Mouse (Mus musculus): Measurements from ENCODE around the gene Bmpr1b. TPM values are rescaled to one million over a fixed set of nuclear protein-coding genes. Genes with fewer than 3 reads are reported as not detected.

Gene Bmpr1b
- polyA plus RNA-seq, 1 experiment from 2014 or later: 2.1 TPM

- Histone ChIP-seq H3K36me3 (ENCODE audit: control insufficient read depth, insufficient read depth, low read length) (no peaks in the 10 kb centered on the region), H3K4me2 (ENCODE audit: low read length) (no peak overlapping the region), H3K4me3 (ENCODE audit: low read depth, low read length) (no peak overlapping the region), H3K27ac (ENCODE audit: low read depth) (no peak overlapping the region), H3K9ac (ENCODE audit: low read length) (no peak overlapping the region), H3K9me3 (ENCODE audit: control insufficient read depth, low read length) (no peaks in the 10 kb centered on the region), H3K27me3 (replicated peaks; ENCODE audit: control insufficient read depth, insufficient read depth, low read length) (no peaks in the 10 kb centered on the region), H3K4me1 (replicated peaks; ENCODE audit: control insufficient read depth, insufficient read depth, low read length) (no peaks in the 10 kb centered on the region)
- ATAC-seq (replicated peaks; ENCODE audit: low FRiP score, low TSS enrichment, low read depth) (no peak), DNase-seq (ENCODE audit: low spot score) (no peak)
- WGBS: 79% methylated on average over 4 of the region's 4 CpGs
Observed at GRCm38 (mm10) chr3:142103622-142104021, 65.6 kb downstream of the Bmpr1b start.

- no peaks in the 10 kb centered on the region for H3K27me3 ChIP-seq (replicated peaks; ENCODE audit: control insufficient read depth, insufficient read depth, low read length)
- H3K4me1 ChIP-seq (replicated peaks; ENCODE audit: control insufficient read depth, insufficient read depth, low read length): no peaks in the 10 kb centered on the region
- ATAC-seq (replicated peaks; ENCODE audit: low FRiP score, low TSS enrichment, low read depth) (no peak), DNase-seq (ENCODE audit: low spot score) (no peak)
- H3K4me3 ChIP-seq (ENCODE audit: low read depth, low read length): no peak overlapping the region
- H3K9me3 ChIP-seq (ENCODE audit: control insufficient read depth, low read length): no peaks in the 10 kb centered on the region
- 33% methylated on average over 2 of the region's 2 CpGs for WGBS
- no peak overlapping the region for H3K9ac ChIP-seq (ENCODE audit: low read length)
- no peak overlapping the region for H3K27ac ChIP-seq (ENCODE audit: low read depth)
- no peaks in the 10 kb centered on the region for H3K36me3 ChIP-seq (ENCODE audit: control insufficient read depth, insufficient read depth, low read length)
- H3K4me2 ChIP-seq (ENCODE audit: low read length): no peak overlapping the region
Observed at GRCm38 (mm10) chr3:142099151-142099550, 70.1 kb downstream of the Bmpr1b start.

DNA sequence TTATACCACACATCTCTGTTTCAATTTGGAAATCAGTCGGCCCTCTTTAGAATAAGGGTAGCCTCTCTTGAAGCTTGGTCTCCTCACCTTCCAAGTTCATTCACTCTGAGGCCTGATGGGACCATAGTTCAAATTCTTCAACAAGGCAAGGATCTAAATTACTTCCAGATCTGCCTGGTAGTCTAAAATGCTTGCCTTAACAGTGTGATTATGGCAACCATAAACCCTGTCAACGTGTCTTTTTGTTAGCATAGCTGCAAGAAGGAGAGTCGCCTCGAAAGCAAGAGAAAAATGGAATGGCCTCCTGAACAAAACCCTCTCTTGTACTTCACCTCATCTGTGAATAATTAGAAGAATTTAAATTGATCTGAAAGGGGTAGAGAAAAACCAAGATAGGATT is 75.2 kb downstream of the Bmpr1b start:
- no peak for ATAC-seq (replicated peaks; ENCODE audit: low FRiP score, low TSS enrichment, low read depth)
- no peaks in the 10 kb centered on the region for H3K36me3 ChIP-seq (ENCODE audit: control insufficient read depth, insufficient read depth, low read length)

GRCm38 (mm10) chr3:142089684-142090083 is 79.5 kb downstream of the Bmpr1b start:
- no peaks in the 10 kb centered on the region for H3K27me3 ChIP-seq (replicated peaks; ENCODE audit: control insufficient read depth, insufficient read depth, low read length)
- no peak overlapping the region for H3K9ac ChIP-seq (ENCODE audit: low read length)
- DNase-seq (ENCODE audit: low spot score) (no peak), ATAC-seq (replicated peaks; ENCODE audit: low FRiP score, low TSS enrichment, low read depth) (no peak)
- no peaks in the 10 kb centered on the region for H3K36me3 ChIP-seq (ENCODE audit: control insufficient read depth, insufficient read depth, low read length)
- H3K4me3 ChIP-seq (ENCODE audit: low read depth, low read length): no peak overlapping the region
- peaks cover 6% of the 10 kb centered on the region; the same call in 1 of the 2 replicates for H3K4me1 ChIP-seq (replicated peaks; ENCODE audit: control insufficient read depth, insufficient read depth, low read length)
- no peak overlapping the region for H3K27ac ChIP-seq (ENCODE audit: low read depth)
- no peak overlapping the region for H3K4me2 ChIP-seq (ENCODE audit: low read length)
- no peaks in the 10 kb centered on the region for H3K9me3 ChIP-seq (ENCODE audit: control insufficient read depth, low read length)
- 73% methylated on average over 4 of the region's 4 CpGs for WGBS

More for the DNA sequence above, 75.2 kb downstream of the Bmpr1b start:
- Histone ChIP-seq H3K4me3 (ENCODE audit: low read depth, low read length) (no peak overlapping the region), H3K4me1 (replicated peaks; ENCODE audit: control insufficient read depth, insufficient read depth, low read length) (no peaks in the 10 kb centered on the region), H3K9me3 (ENCODE audit: control insufficient read depth, low read length) (no peaks in the 10 kb centered on the region), H3K27ac (ENCODE audit: low read depth) (no peak overlapping the region), H3K27me3 (replicated peaks; ENCODE audit: control insufficient read depth, insufficient read depth, low read length) (no peaks in the 10 kb centered on the region), H3K9ac (ENCODE audit: low read length) (no peak overlapping the region), H3K4me2 (ENCODE audit: low read length) (no peak overlapping the region)
- no peak for DNase-seq (ENCODE audit: low spot score)
- 83% methylated on average over 4 of the region's 4 CpGs for WGBS

- no peaks in the 10 kb centered on the region for H3K9me3 ChIP-seq (ENCODE audit: control insufficient read depth, low read length)
- no peak for DNase-seq (ENCODE audit: low spot score)
- no peaks in the 10 kb centered on the region for H3K36me3 ChIP-seq (ENCODE audit: control insufficient read depth, insufficient read depth, low read length)
- H3K4me3 ChIP-seq (ENCODE audit: low read depth, low read length): no peak overlapping the region
- 63% methylated on average over 3 of the region's 3 CpGs for WGBS
- H3K9ac ChIP-seq (ENCODE audit: low read length): no peak overlapping the region
- no peak overlapping the region for H3K27ac ChIP-seq (ENCODE audit: low read depth)
- no peak overlapping the region for H3K4me2 ChIP-seq (ENCODE audit: low read length)
- H3K4me1 ChIP-seq (replicated peaks; ENCODE audit: control insufficient read depth, insufficient read depth, low read length): peaks cover 6% of the 10 kb centered on the region; the same call in 1 of the 2 replicates
- H3K27me3 ChIP-seq (replicated peaks; ENCODE audit: control insufficient read depth, insufficient read depth, low read length): no peaks in the 10 kb centered on the region
- ATAC-seq (replicated peaks; ENCODE audit: low FRiP score, low TSS enrichment, low read depth): no peak
Observed at GRCm38 (mm10) chr3:142085938-142086337, 83.3 kb downstream of the Bmpr1b start.

GRCm38 (mm10) chr3:142084091-142084490 is 85.1 kb downstream of the Bmpr1b start:
- Histone ChIP-seq H3K36me3 (ENCODE audit: control insufficient read depth, insufficient read depth, low read length) (no peaks in the 10 kb centered on the region), H3K27me3 (replicated peaks; ENCODE audit: control insufficient read depth, insufficient read depth, low read length) (no peaks in the 10 kb centered on the region), H3K9me3 (ENCODE audit: control insufficient read depth, low read length) (no peaks in the 10 kb centered on the region), H3K4me1 (replicated peaks; ENCODE audit: control insufficient read depth, insufficient read depth, low read length) (peaks cover 6% of the 10 kb centered on the region; the same call in 1 of the 2 replicates), H3K9ac (ENCODE audit: low read length) (no peak overlapping the region), H3K27ac (ENCODE audit: low read depth) (no peak overlapping the region), H3K4me2 (ENCODE audit: low read length) (no peak overlapping the region), H3K4me3 (ENCODE audit: low read depth, low read length) (no peak overlapping the region)
- ATAC-seq (replicated peaks; ENCODE audit: low FRiP score, low TSS enrichment, low read depth) (no peak), DNase-seq (ENCODE audit: low spot score) (no peak)
- 29% methylated on average over 1 of the region's 1 CpGs for WGBS

DNA sequence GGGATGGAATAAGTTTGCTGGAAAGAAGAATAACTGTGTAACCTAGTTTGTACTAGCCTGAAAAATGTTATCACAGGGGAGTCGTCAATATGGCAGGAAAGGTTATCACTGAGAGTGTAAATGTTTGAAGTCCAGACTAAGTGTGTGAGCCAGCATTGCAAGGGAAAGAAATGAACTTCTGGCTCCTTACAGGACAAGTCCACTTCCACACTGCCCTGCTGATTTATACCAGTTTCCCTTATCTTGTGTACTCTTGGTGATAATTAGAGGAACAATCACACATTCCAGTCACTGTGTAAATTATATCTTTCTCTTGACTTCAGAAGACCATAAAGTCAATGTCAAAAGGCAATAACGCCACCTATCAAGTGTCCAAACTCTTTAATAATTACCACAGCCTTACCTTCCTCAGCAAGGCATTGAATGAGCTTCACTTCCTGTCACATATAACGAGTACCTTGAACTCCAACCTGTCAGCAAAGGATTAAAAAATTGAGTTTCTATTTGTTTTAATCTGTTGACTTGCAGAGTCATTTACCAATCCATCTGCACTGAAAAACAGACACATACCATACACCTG is 91.4 kb downstream of the Bmpr1b start:
- WGBS: 52% methylated on average over 3 of the region's 3 CpGs
- Histone ChIP-seq H3K36me3 (ENCODE audit: control insufficient read depth, insufficient read depth, low read length) (no peaks in the 10 kb centered on the region), H3K4me1 (replicated peaks; ENCODE audit: control insufficient read depth, insufficient read depth, low read length) (no peaks in the 10 kb centered on the region), H3K27ac (ENCODE audit: low read depth) (no peak overlapping the region), H3K9me3 (ENCODE audit: control insufficient read depth, low read length) (no peaks in the 10 kb centered on the region), H3K27me3 (replicated peaks; ENCODE audit: control insufficient read depth, insufficient read depth, low read length) (no peaks in the 10 kb centered on the region), H3K4me2 (ENCODE audit: low read length) (no peak overlapping the region), H3K4me3 (ENCODE audit: low read depth, low read length) (no peak overlapping the region), H3K9ac (ENCODE audit: low read length) (no peak overlapping the region)
- ATAC-seq (replicated peaks; ENCODE audit: low FRiP score, low TSS enrichment, low read depth) (peak; percentile 55; the same call in 1 of the 2 replicates), DNase-seq (ENCODE audit: low spot score) (no peak)

DNA sequence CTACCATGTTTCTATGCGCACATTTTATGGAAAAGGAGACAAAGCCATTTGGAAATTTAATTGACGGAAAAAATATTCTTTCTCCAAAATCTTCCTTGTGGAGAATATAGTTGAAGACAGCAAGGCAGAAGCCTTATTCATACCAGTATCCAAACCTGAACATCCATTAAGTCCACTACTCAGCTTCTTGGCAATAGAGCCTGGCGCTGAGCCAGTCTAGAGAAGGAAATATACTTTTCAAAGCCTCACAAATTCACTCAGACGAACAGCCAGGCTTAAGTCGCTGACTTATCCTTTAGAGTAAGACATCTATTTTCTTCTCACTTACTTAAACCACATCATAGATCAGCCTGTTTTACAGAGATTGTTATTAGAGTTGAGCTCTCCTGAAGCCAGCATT is 97.6 kb downstream of the Bmpr1b start:
- Histone ChIP-seq H3K4me3 (ENCODE audit: low read depth, low read length) (no peak overlapping the region), H3K27me3 (replicated peaks; ENCODE audit: control insufficient read depth, insufficient read depth, low read length) (no peaks in the 10 kb centered on the region), H3K9ac (ENCODE audit: low read length) (no peak overlapping the region), H3K36me3 (ENCODE audit: control insufficient read depth, insufficient read depth, low read length) (no peaks in the 10 kb centered on the region), H3K4me1 (replicated peaks; ENCODE audit: control insufficient read depth, insufficient read depth, low read length) (no peaks in the 10 kb centered on the region), H3K27ac (ENCODE audit: low read depth) (no peak overlapping the region), H3K9me3 (ENCODE audit: control insufficient read depth, low read length) (no peaks in the 10 kb centered on the region), H3K4me2 (ENCODE audit: low read length) (no peak overlapping the region)
- DNase-seq (ENCODE audit: low spot score): no peak
- ATAC-seq (replicated peaks; ENCODE audit: low FRiP score, low TSS enrichment, low read depth): no peak
- 67% methylated on average over 5 of the region's 5 CpGs for WGBS

GRCm38 (mm10) chr3:142066792-142067346 is 102.4 kb downstream of the Bmpr1b start:
- no peak overlapping the region for H3K9ac ChIP-seq (ENCODE audit: low read length)
- DNase-seq (ENCODE audit: low spot score): no peak
- H3K4me2 ChIP-seq (ENCODE audit: low read length): no peak overlapping the region
- no peak for ATAC-seq (replicated peaks; ENCODE audit: low FRiP score, low TSS enrichment, low read depth)
- H3K36me3 ChIP-seq (ENCODE audit: control insufficient read depth, insufficient read depth, low read length): no peaks in the 10 kb centered on the region
- H3K4me3 ChIP-seq (ENCODE audit: low read depth, low read length): no peak overlapping the region
- H3K9me3 ChIP-seq (ENCODE audit: control insufficient read depth, low read length): no peaks in the 10 kb centered on the region
- 0 out of 2 replicates have a peak, but pooled peaks cover 4% of the 10 kb centered on the region for H3K4me1 ChIP-seq (replicated peaks; ENCODE audit: control insufficient read depth, insufficient read depth, low read length)
- H3K27me3 ChIP-seq (replicated peaks; ENCODE audit: control insufficient read depth, insufficient read depth, low read length): no peaks in the 10 kb centered on the region
- 69% methylated on average over 1 of the region's 1 CpGs for WGBS
- no peak overlapping the region for H3K27ac ChIP-seq (ENCODE audit: low read depth)

Measured in intestine, embryonic 14.5 days (tissue).